Mouse (Mus musculus): ENCODE data around the gene Otulin. TPM values are rescaled to one million over a fixed set of nuclear protein-coding genes. Genes with fewer than 3 reads are reported as not detected.

Otulin gene
- total and polyA plus RNA-seq, 3 experiments = 65.5 to 70.6 TPM; not detected in 1

- TF ChIP-seq ZKSCAN1 (IDR thresholded peaks at IDR 0.05; ENCODE audit: low read depth, low read length) (no peak), HCFC1 (IDR thresholded peaks at IDR 0.05; ENCODE audit: low read depth, low read length) (no peak), USF1 (IDR thresholded peaks at IDR 0.05; ENCODE audit: low read depth, low read length) (peak; percentile 78), ETS1 (IDR thresholded peaks at IDR 0.05; ENCODE audit: low read depth, low read length) (peak; percentile 74), BHLHE40 (IDR thresholded peaks at IDR 0.05; ENCODE audit: borderline replicate concordance, low read depth, low read length) (peak; percentile 56; the same call in 1 of the 2 replicates), MAFK (IDR thresholded peaks at IDR 0.05; ENCODE audit: borderline replicate concordance, low read depth, low read length) (no peak), USF2 (IDR thresholded peaks at IDR 0.05; ENCODE audit: borderline replicate concordance in 1 of 2, insufficient read depth in 1 of 2, low read depth in 1 of 2, low read length in 2 of 2) (0 out of 4 replicates have a peak, but pooled peaks of 1 of the 2 experiments have one; percentile 38), SIN3A (IDR thresholded peaks at IDR 0.05; ENCODE audit: low read length) (0 out of 2 replicates have a peak, but pooled peaks have one; percentile 44)
- H3K36me3 ChIP-seq (ENCODE audit: control insufficient read depth in 1 of 2, insufficient read depth in 2 of 2, low read length in 2 of 2) = peaks cover 2 to 13% of the 10 kb centered on the region in 2 experiments; a peak in 3 of 4 replicates
- H3K4me3 ChIP-seq (ENCODE audit: control insufficient read depth in 1 of 2, insufficient read depth in 1 of 2, low read depth in 2 of 2, low read length in 2 of 2) = no peak overlapping the region
- no peak overlapping the region for H3K27ac ChIP-seq (ENCODE audit: control insufficient read depth, low read depth, low read length)
- H3K9ac ChIP-seq (ENCODE audit: control insufficient read depth, low read depth, low read length, poor library complexity, severe bottlenecking) = no peak overlapping the region
- no peaks in the 10 kb centered on the region for H3K27me3 ChIP-seq (ENCODE audit: control insufficient read depth in 1 of 2, insufficient read depth in 2 of 2, low read length in 2 of 2)
- no peaks in the 10 kb centered on the region for H3K4me1 ChIP-seq (ENCODE audit: control insufficient read depth in 1 of 2, insufficient read depth in 2 of 2, low read length in 2 of 2)
- DNase-seq (ENCODE audit: low read depth, low spot score) = peak; percentile 35
- no peaks in the 10 kb centered on the region for H3K9me3 ChIP-seq (replicated peaks; ENCODE audit: insufficient read depth, low read length)
- no peaks in the 10 kb centered on the region for H3K79me2 ChIP-seq (ENCODE audit: control insufficient read depth, insufficient read depth, low read length, poor library complexity)
Measured at GRCm38 (mm10) chr15:27596463-27597140, 33.9 kb downstream of the Otulin start.

GRCm38 (mm10) chr15:27595560-27595959 lies 34.9 kb downstream of the Otulin start:
- no peak overlapping the region for H3K4me3 ChIP-seq (ENCODE audit: control insufficient read depth in 1 of 2, insufficient read depth in 1 of 2, low read depth in 2 of 2, low read length in 2 of 2)
- H3K27me3 ChIP-seq (ENCODE audit: control insufficient read depth in 1 of 2, insufficient read depth in 2 of 2, low read length in 2 of 2) = no peaks in the 10 kb centered on the region
- H3K36me3 ChIP-seq (ENCODE audit: control insufficient read depth in 1 of 2, insufficient read depth in 2 of 2, low read length in 2 of 2) = peaks cover 2 to 10% of the 10 kb centered on the region in 2 experiments; a peak in 3 of 4 replicates
- no peaks in the 10 kb centered on the region for H3K79me2 ChIP-seq (ENCODE audit: control insufficient read depth, insufficient read depth, low read length, poor library complexity)
- TF ChIP-seq RAD21 (IDR thresholded peaks at IDR 0.05; ENCODE audit: low read depth, low read length) (no peak), E2F4 (IDR thresholded peaks at IDR 0.05; ENCODE audit: borderline replicate concordance, low read depth, low read length) (no peak), BHLHE40 (IDR thresholded peaks at IDR 0.05; ENCODE audit: borderline replicate concordance, low read depth, low read length) (no peak), EP300 (IDR thresholded peaks at IDR 0.05; ENCODE audit: low read depth in 1 of 2, low read length in 2 of 2) (no peak), ZMIZ1 (IDR thresholded peaks at IDR 0.05; ENCODE audit: low read depth, low read length) (no peak), POLR2AphosphoS5 (IDR thresholded peaks at IDR 0.05; ENCODE audit: borderline replicate concordance, low read depth, low read length) (no peak), GABPA (IDR thresholded peaks at IDR 0.05; ENCODE audit: low read depth, low read length) (no peak), MEF2A (IDR thresholded peaks at IDR 0.05; ENCODE audit: extremely low read depth, insufficient replicate concordance, low read depth, low read length, poor library complexity, severe bottlenecking) (no peak), UBTF (IDR thresholded peaks at IDR 0.05; ENCODE audit: borderline replicate concordance, insufficient read depth, low read depth, low read length) (no peak)
- no peaks in the 10 kb centered on the region for H3K4me1 ChIP-seq (ENCODE audit: control insufficient read depth in 1 of 2, insufficient read depth in 2 of 2, low read length in 2 of 2)
- no peak overlapping the region for H3K9ac ChIP-seq (ENCODE audit: control insufficient read depth, low read depth, low read length, poor library complexity, severe bottlenecking)
- DNase-seq (ENCODE audit: low read depth, low spot score) = no peak
- H3K9me3 ChIP-seq (replicated peaks; ENCODE audit: insufficient read depth, low read length) = no peaks in the 10 kb centered on the region
- H3K27ac ChIP-seq (ENCODE audit: control insufficient read depth, low read depth, low read length) = no peak overlapping the region

Data from MEL (cell line).